Mouse (Mus musculus): ENCODE data around the gene Olfr493. TPM values are rescaled to one million over a fixed set of nuclear protein-coding genes. Genes with fewer than 3 reads are reported as not detected.

Olfr493 gene
- not detected in 2 replicates for polyA plus RNA-seq (2012; ENCODE audit: insufficient read depth, insufficient read length, missing spikeins)

DNA sequence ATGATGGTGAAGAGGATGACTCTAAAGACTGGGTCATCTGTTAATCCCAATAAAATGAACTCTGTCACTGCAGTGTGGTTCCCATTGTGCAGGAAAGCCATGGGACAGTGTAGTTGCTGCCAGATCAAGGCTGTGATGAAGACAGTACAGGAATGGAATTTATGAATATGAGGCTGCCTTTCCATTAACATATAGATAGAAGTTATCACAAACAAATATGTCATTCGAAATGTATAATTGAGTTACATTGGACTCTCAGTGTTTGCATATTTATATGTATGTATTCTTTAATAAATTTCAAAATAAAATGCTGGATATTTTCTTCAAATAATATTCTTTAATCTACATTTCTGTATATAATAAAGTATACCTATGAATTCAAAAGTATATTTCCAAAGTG, at the start of gene Olfr493:
Gene Olfr493 (minus strand): TSS at position 101 of the 400 bp plus-strand sequence.
- Histone ChIP-seq H3K4me1 (ENCODE audit: control insufficient read depth, insufficient read depth, low read length) (no peaks in the 10 kb centered on the region), H3K4me3 (ENCODE audit: insufficient read depth, low read length) (no peak within 1 kb of the TSS), H3K27ac (ENCODE audit: insufficient read depth, low read depth, low read length) (no peak within 1 kb of the TSS)
- TF ChIP-seq POLR2A (IDR thresholded peaks at IDR 0.05; ENCODE audit: borderline replicate concordance, low read depth, low read length) (no peak), CTCF (IDR thresholded peaks at IDR 0.05; ENCODE audit: low read depth, low read length) (no peak)

DNA sequence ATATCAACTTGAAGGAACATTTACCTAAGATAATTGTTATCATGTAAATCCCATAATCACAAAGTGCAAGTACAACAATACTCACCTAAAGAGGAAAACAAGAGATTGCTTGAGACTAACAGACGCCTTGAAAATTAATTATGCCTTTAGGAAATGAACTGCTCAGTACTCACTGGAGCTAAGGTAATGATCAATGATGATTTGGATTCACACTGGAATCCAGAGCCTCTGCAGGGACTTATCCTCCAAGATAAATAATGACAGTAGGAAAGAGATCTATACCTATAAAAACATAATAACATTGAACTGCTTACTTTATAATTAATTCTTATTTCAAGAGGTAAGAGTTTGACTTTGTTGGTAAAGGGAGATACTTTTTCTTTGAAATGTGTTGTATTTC, 46.1 kb upstream of the Olfr493 start, which contains the start of gene Olfr495:
Gene Olfr495 (plus strand): TSS at position 301 of the 400 bp plus-strand sequence.
- H3K27ac ChIP-seq (ENCODE audit: insufficient read depth, low read depth, low read length), result no peak within 1 kb of the TSS
- no peaks in the 10 kb centered on the region for H3K4me1 ChIP-seq (ENCODE audit: control insufficient read depth, insufficient read depth, low read length)
- H3K4me3 ChIP-seq (ENCODE audit: insufficient read depth, low read length), result no peak within 1 kb of the TSS
- TF ChIP-seq POLR2A (IDR thresholded peaks at IDR 0.05; ENCODE audit: borderline replicate concordance, low read depth, low read length) (no peak), CTCF (IDR thresholded peaks at IDR 0.05; ENCODE audit: low read depth, low read length) (no peak)

DNA sequence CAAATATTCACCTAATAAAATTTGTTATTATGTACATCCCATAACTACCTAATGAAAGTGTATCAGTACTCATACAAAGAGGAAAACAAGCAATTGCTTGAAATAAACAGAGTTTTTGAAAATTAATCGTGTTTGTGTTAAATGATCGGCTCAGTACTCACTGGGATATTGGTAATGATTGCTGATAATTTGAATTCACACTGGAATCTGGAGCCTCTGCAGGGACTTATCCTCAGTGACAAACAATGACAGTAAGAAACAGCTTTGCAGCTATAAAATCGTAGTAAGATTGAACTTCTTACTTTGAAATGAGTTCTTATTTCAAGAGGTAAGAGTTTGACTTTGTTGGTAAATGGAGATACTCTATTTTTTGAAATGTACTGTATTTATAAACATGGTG, 18.3 kb upstream of the Olfr493 start, which contains the start of gene Olfr494:
Gene Olfr494 (plus strand): TSS at position 301 of the 400 bp plus-strand sequence.
- Histone ChIP-seq H3K4me3 (ENCODE audit: insufficient read depth, low read length) (no peak within 1 kb of the TSS), H3K27ac (ENCODE audit: insufficient read depth, low read depth, low read length) (no peak within 1 kb of the TSS), H3K4me1 (ENCODE audit: control insufficient read depth, insufficient read depth, low read length) (no peaks in the 10 kb centered on the region)
- TF ChIP-seq CTCF (IDR thresholded peaks at IDR 0.05; ENCODE audit: low read depth, low read length) (no peak), POLR2A (IDR thresholded peaks at IDR 0.05; ENCODE audit: borderline replicate concordance, low read depth, low read length) (no peak)

DNA sequence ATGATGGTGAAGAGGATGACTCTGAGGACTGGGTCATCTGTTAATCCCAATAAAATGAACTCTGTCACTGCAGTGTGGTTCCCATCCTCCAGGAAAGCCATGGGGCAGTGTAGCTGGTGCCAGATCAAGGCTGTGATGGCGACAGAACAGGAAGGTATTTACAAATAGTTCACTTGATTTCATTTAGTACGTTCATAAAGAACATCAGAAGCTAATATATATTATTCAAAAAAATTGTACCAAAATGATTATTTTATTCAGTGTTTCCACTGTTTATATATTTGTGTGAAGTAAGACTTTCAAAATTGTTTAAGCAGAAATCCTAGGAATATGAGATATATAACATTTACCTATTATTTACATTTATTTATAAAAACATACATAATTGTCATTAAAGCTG, 23.2 kb downstream of the Olfr493 start, which contains the start of gene Olfr492:
Gene Olfr492 (minus strand): TSS at position 101 of the 400 bp plus-strand sequence.
- H3K4me3 ChIP-seq (ENCODE audit: insufficient read depth, low read length), result no peak within 1 kb of the TSS
- no peak for TF ChIP-seq POLR2A (IDR thresholded peaks at IDR 0.05; ENCODE audit: borderline replicate concordance, low read depth, low read length)
- no peak for TF ChIP-seq CTCF (IDR thresholded peaks at IDR 0.05; ENCODE audit: low read depth, low read length)
- H3K4me1 ChIP-seq (ENCODE audit: control insufficient read depth, insufficient read depth, low read length), result no peaks in the 10 kb centered on the region
- H3K27ac ChIP-seq (ENCODE audit: insufficient read depth, low read depth, low read length), result no peak within 1 kb of the TSS

DNA sequence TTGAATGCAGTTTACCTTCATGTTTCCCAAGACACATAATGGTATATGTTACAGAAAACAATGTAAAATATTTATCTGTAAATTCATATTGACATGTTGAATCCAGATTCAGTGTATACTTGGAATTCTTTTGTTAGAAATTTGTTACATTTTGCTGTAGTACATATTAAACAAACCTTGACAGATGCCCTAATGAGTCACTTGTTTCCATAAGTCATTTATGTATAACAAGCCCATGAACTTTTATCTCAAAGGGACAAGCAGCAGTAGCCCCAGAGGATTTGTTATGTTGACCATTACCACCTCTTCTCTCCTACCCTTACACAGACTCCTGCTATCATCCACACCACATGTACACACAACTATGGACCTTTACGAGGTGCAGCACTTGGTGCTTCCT, 33.6 kb downstream of the Olfr493 start, which contains the start of gene Olfr491:
Gene Olfr491 (plus strand): TSS at position 301 of the 400 bp plus-strand sequence.
- Histone ChIP-seq H3K4me1 (ENCODE audit: control insufficient read depth, insufficient read depth, low read length) (no peaks in the 10 kb centered on the region), H3K4me3 (ENCODE audit: insufficient read depth, low read length) (no peak within 1 kb of the TSS), H3K27ac (ENCODE audit: insufficient read depth, low read depth, low read length) (no peak within 1 kb of the TSS)
- TF ChIP-seq CTCF (IDR thresholded peaks at IDR 0.05; ENCODE audit: low read depth, low read length), result no peak
- no peak for TF ChIP-seq POLR2A (IDR thresholded peaks at IDR 0.05; ENCODE audit: borderline replicate concordance, low read depth, low read length)

Other genes with a start within 250 kb of the Olfr493 start
- gene Olfr482, start 249.4 kb downstream of the Olfr493 start, polyA plus RNA-seq (2012; ENCODE audit: insufficient read depth, insufficient read length, missing spikeins), result not detected in 2 replicates
- not detected in 2 replicates for gene Olfr483, start 246.1 kb downstream of the Olfr493 start, polyA plus RNA-seq (2012; ENCODE audit: insufficient read depth, insufficient read length, missing spikeins)
- gene Olfr484, start 219.5 kb downstream of the Olfr493 start, polyA plus RNA-seq (2012; ENCODE audit: insufficient read depth, insufficient read length, missing spikeins), result not detected in 2 replicates
- gene Olfr485, start 187.1 kb downstream of the Olfr493 start, polyA plus RNA-seq (2012; ENCODE audit: insufficient read depth, insufficient read length, missing spikeins), result not detected in 2 replicates
- not detected in 2 replicates for gene Olfr486, start 174.2 kb downstream of the Olfr493 start, polyA plus RNA-seq (2012; ENCODE audit: insufficient read depth, insufficient read length, missing spikeins)
- gene Olfr487, start 132.3 kb downstream of the Olfr493 start, polyA plus RNA-seq (2012; ENCODE audit: insufficient read depth, insufficient read length, missing spikeins), result not detected in 2 replicates
- not detected in 2 replicates for gene Olfr488, start 88.6 kb downstream of the Olfr493 start, polyA plus RNA-seq (2012; ENCODE audit: insufficient read depth, insufficient read length, missing spikeins)
- gene Olfr490, start 58.0 kb downstream of the Olfr493 start, polyA plus RNA-seq (2012; ENCODE audit: insufficient read depth, insufficient read length, missing spikeins), result not detected in 2 replicates
- 0.87 TPM in 1 of 2 replicates, not detected in the other for gene Olfr491, start 33.5 kb downstream of the Olfr493 start, polyA plus RNA-seq (2012; ENCODE audit: insufficient read depth, insufficient read length, missing spikeins)
- not detected in 2 replicates for gene Olfr492, start 23.3 kb downstream of the Olfr493 start, polyA plus RNA-seq (2012; ENCODE audit: insufficient read depth, insufficient read length, missing spikeins)
- gene Olfr494, start 18.4 kb upstream of the Olfr493 start, polyA plus RNA-seq (2012; ENCODE audit: insufficient read depth, insufficient read length, missing spikeins), result not detected in 2 replicates
- gene Olfr495, start 46.2 kb upstream of the Olfr493 start, polyA plus RNA-seq (2012; ENCODE audit: insufficient read depth, insufficient read length, missing spikeins), result not detected in 2 replicates
- gene Olfr497, start 73.4 kb upstream of the Olfr493 start, polyA plus RNA-seq (2012; ENCODE audit: insufficient read depth, insufficient read length, missing spikeins), result not detected in 2 replicates
- not detected in 2 replicates for gene Olfr498, start 118.3 kb upstream of the Olfr493 start, polyA plus RNA-seq (2012; ENCODE audit: insufficient read depth, insufficient read length, missing spikeins)
- not detected in 2 replicates for gene Olfr502, start 178.1 kb upstream of the Olfr493 start, polyA plus RNA-seq (2012; ENCODE audit: insufficient read depth, insufficient read length, missing spikeins)
- not detected in 2 replicates for gene Olfr503, start 197.5 kb upstream of the Olfr493 start, polyA plus RNA-seq (2012; ENCODE audit: insufficient read depth, insufficient read length, missing spikeins)
- gene Olfr504, start 218.8 kb upstream of the Olfr493 start, polyA plus RNA-seq (2012; ENCODE audit: insufficient read depth, insufficient read length, missing spikeins), result not detected in 2 replicates